Mouse (Mus musculus) erythroblast, adult 5-6 weeks (primary cell): ENCODE measurements at regions not wholly inside any gene's neighbourhood (a gene's known extent, or its start where the extent isn't known, plus 50 kb on each side); places are given as distances from the start of the nearest gene placed in this dataset.

Experiments used
- ATAC-seq: replicated peaks from 2 replicates; pipeline ENCODE4 v1.8.0; 2016; ENCODE audit warnings: moderate number of reproducible peaks, mild to moderate bottlenecking, moderate TSS enrichment, inconsistent platforms; ENCODE audit not compliant: poor library complexity, low FRiP score, severe bottlenecking

- ATAC-seq, result no peak
Observed at GRCm38 (mm10) chr11:20973141-20973540, 118.0 kb upstream of the Peli1 start.

GRCm38 (mm10) chr11:20981588-20981987 is 109.5 kb upstream of the Peli1 start:
- ATAC-seq, result no peak

- ATAC-seq, result no peak
Observed at GRCm38 (mm10) chr11:20982010-20982409, 109.1 kb upstream of the Peli1 start.

- no peak for ATAC-seq
Observed at GRCm38 (mm10) chr11:20982500-20982899, 108.6 kb upstream of the Peli1 start.

- no peak for ATAC-seq
Observed at GRCm38 (mm10) chr11:20985069-20985759, 105.9 kb upstream of the Peli1 start.

GRCm38 (mm10) chr11:20985771-20986170 is 105.3 kb upstream of the Peli1 start:
- ATAC-seq, result no peak

- ATAC-seq, result no peak
Observed at GRCm38 (mm10) chr11:20987171-20987815, 103.8 kb upstream of the Peli1 start.

- ATAC-seq, result no peak
Observed at GRCm38 (mm10) chr11:20987841-20988251, 103.2 kb upstream of the Peli1 start.

- ATAC-seq, result no peak
Observed at GRCm38 (mm10) chr11:20988871-20989270, 102.2 kb upstream of the Peli1 start.

GRCm38 (mm10) chr11:20993580-20993979 is 97.5 kb upstream of the Peli1 start:
- peak; percentile 59; the same call in 1 of the 2 replicates for ATAC-seq

GRCm38 (mm10) chr11:21001400-21001799 is 89.7 kb upstream of the Peli1 start:
- ATAC-seq, result no peak

- ATAC-seq, result no peak
Observed at GRCm38 (mm10) chr11:21007222-21007621, 83.9 kb upstream of the Peli1 start.

GRCm38 (mm10) chr11:21009505-21009904 is 81.6 kb upstream of the Peli1 start:
- ATAC-seq, result no peak

GRCm38 (mm10) chr11:21010867-21011266 is 80.2 kb upstream of the Peli1 start:
- no peak for ATAC-seq

GRCm38 (mm10) chr11:21014250-21014649 is 76.8 kb upstream of the Peli1 start:
- no peak for ATAC-seq

GRCm38 (mm10) chr11:21015536-21015935 is 75.6 kb upstream of the Peli1 start:
- no peak for ATAC-seq

- no peak for ATAC-seq
Observed at GRCm38 (mm10) chr11:21016133-21016746, 74.9 kb upstream of the Peli1 start.

GRCm38 (mm10) chr11:21016791-21017329 is 74.2 kb upstream of the Peli1 start:
- ATAC-seq, result no peak

GRCm38 (mm10) chr11:21019829-21020228 is 71.3 kb upstream of the Peli1 start:
- no peak for ATAC-seq

GRCm38 (mm10) chr11:21024111-21024510 is 67.0 kb upstream of the Peli1 start:
- ATAC-seq, result no peak

- ATAC-seq, result no peak
Observed at GRCm38 (mm10) chr11:21024521-21024920, 66.6 kb upstream of the Peli1 start.
